Mouse (Mus musculus) stomach, embryonic 16.5 days (tissue): Measurements from ENCODE around the gene Fars2. TPM values are rescaled to one million over a fixed set of nuclear protein-coding genes. Genes with fewer than 3 reads are reported as not detected.
A peak's percentile ranks its signal among the peaks of the same experiment; 100 is the strongest.

ENCODE experiments used
- ATAC-seq: fragments of 200-750 bp; cut with Nextera tagmentation; 2 replicates; pipeline ENCODE4 v1.8.0; 2017; ENCODE audit warnings: moderate number of reproducible peaks, moderate TSS enrichment; ENCODE audit not compliant: insufficient read depth, low FRiP score
- H3K27ac ChIP-seq: fragments of 300-500 bp; sonication (generic); 2 replicates; pipeline ENCODE4 v1.5.1; 2014; ENCODE audit warnings: low read length
- H3K27me3 ChIP-seq: fragments of 300-500 bp; sonication (generic); 2 replicates; pipeline ENCODE4 v1.6.1; 2014; ENCODE audit warnings: low read length, control low read depth, mixed read lengths; ENCODE audit not compliant: control insufficient read depth, insufficient read depth
- H3K36me3 ChIP-seq: fragments of 300-500 bp; sonication (generic); 2 replicates; pipeline ENCODE4 v1.6.1; 2014; ENCODE audit warnings: low read length; ENCODE audit not compliant: control insufficient read depth, insufficient read depth
- H3K4me1 ChIP-seq: fragments of 300-500 bp; sonication (generic); 2 replicates; pipeline ENCODE4 v1.6.1; 2014; ENCODE audit warnings: low read length, control low read depth, mixed read lengths; ENCODE audit not compliant: control insufficient read depth, insufficient read depth
- H3K4me2 ChIP-seq: fragments of 300-500 bp; sonication (generic); 2 replicates; pipeline ENCODE4 v1.6.1; 2014; ENCODE audit warnings: low read depth, low read length, mixed read lengths
- H3K4me3 ChIP-seq: fragments of 300-500 bp; sonication (generic); replicated peaks from 2 replicates; pipeline ENCODE4 v1.5.1; 2014; ENCODE audit warnings: mild to moderate bottlenecking, low read length
- H3K9ac ChIP-seq: fragments of 300-500 bp; sonication (generic); 2 replicates; pipeline ENCODE4 v1.6.1; 2014; ENCODE audit warnings: low read length
- H3K9me3 ChIP-seq: fragments of 300-500 bp; sonication (generic); replicated peaks from 2 replicates; pipeline ENCODE4 v1.6.1; 2016; ENCODE audit warnings: low read length, control low read depth; ENCODE audit not compliant: control insufficient read depth
- WGBS: fragments of 180-500 bp; shearing (Covaris S2); extraction: QIAGEN DNeasy Blood & Tissue Kit; methylation state at CpG from one replicate; pipeline ENCODE4 v1.1.7; 2014; 5-methylcytosine and 5-hydroxymethylcytosine counted together
- polyA plus RNA-seq: library from polyadenylated mRNA; unstranded; fragments of >200 nt; fragmentation: Nextera tagmentation; extraction: Ambion mirVana; gene quantifications from 2 replicates; pipeline ENCODE4 v1.2.1, GENCODE M21; 2015

Fars2 gene
- polyA plus RNA-seq, 1 experiment from 2014 or later, result 34.6 TPM

GRCm38 (mm10) chr13:36305306-36305705 lies 188.1 kb downstream of the Fars2 start:
- H3K9ac ChIP-seq, result no peak overlapping the region
- H3K27me3 ChIP-seq, result no peaks in the 10 kb centered on the region
- no peak overlapping the region for H3K27ac ChIP-seq
- no peak for ATAC-seq
- H3K4me1 ChIP-seq, result no peaks in the 10 kb centered on the region
- WGBS, result 78% methylated on average over 2 of the region's 2 CpGs
- H3K36me3 ChIP-seq, result no peaks in the 10 kb centered on the region
- no peaks in the 10 kb centered on the region for H3K9me3 ChIP-seq
- H3K4me3 ChIP-seq, result no peak overlapping the region
- no peak overlapping the region for H3K4me2 ChIP-seq

GRCm38 (mm10) chr13:36307386-36307785 lies 190.2 kb downstream of the Fars2 start:
- H3K36me3 ChIP-seq, result no peaks in the 10 kb centered on the region
- H3K4me3 ChIP-seq, result no peak overlapping the region
- no peak overlapping the region for H3K27ac ChIP-seq
- no peak overlapping the region for H3K4me2 ChIP-seq
- H3K27me3 ChIP-seq, result no peaks in the 10 kb centered on the region
- WGBS, result 72% methylated on average over 4 of the region's 4 CpGs
- no peaks in the 10 kb centered on the region for H3K4me1 ChIP-seq
- H3K9ac ChIP-seq, result no peak overlapping the region
- no peak for ATAC-seq
- H3K9me3 ChIP-seq, result no peaks in the 10 kb centered on the region

- ATAC-seq, result peak; percentile 66; the same call in 1 of the 2 replicates
- Histone ChIP-seq H3K9ac (no peak overlapping the region), H3K4me3 (no peak overlapping the region), H3K27ac (peak overlapping the region; percentile 9), H3K36me3 (no peaks in the 10 kb centered on the region), H3K9me3 (no peaks in the 10 kb centered on the region), H3K27me3 (no peaks in the 10 kb centered on the region), H3K4me1 (no peaks in the 10 kb centered on the region), H3K4me2 (no peak overlapping the region)
- 49% methylated on average over 1 of the region's 1 CpGs for WGBS
Measured at GRCm38 (mm10) chr13:36309160-36309559, 191.9 kb downstream of the Fars2 start.

- no peak overlapping the region for H3K4me2 ChIP-seq
- H3K9me3 ChIP-seq, result no peaks in the 10 kb centered on the region
- no peaks in the 10 kb centered on the region for H3K27me3 ChIP-seq
- 75% methylated on average over 8 of the region's 8 CpGs for WGBS
- ATAC-seq, result no peak
- H3K9ac ChIP-seq, result no peak overlapping the region
- H3K4me1 ChIP-seq, result no peaks in the 10 kb centered on the region
- no peak overlapping the region for H3K27ac ChIP-seq
- no peaks in the 10 kb centered on the region for H3K36me3 ChIP-seq
- no peak overlapping the region for H3K4me3 ChIP-seq
Measured at GRCm38 (mm10) chr13:36314218-36314617, 197.0 kb downstream of the Fars2 start.

- no peak for ATAC-seq
Measured at GRCm38 (mm10) chr13:36314860-36315800, 197.9 kb downstream of the Fars2 start.

GRCm38 (mm10) chr13:36317824-36318223 lies 200.6 kb downstream of the Fars2 start:
- no peak overlapping the region for H3K4me3 ChIP-seq
- no peaks in the 10 kb centered on the region for H3K4me1 ChIP-seq
- ATAC-seq, result no peak
- H3K4me2 ChIP-seq, result no peak overlapping the region
- H3K36me3 ChIP-seq, result no peaks in the 10 kb centered on the region
- H3K27me3 ChIP-seq, result no peaks in the 10 kb centered on the region
- no peak overlapping the region for H3K27ac ChIP-seq
- no peak overlapping the region for H3K9ac ChIP-seq
- WGBS, result 85% methylated on average over 3 of the region's 3 CpGs
- H3K9me3 ChIP-seq, result no peaks in the 10 kb centered on the region

More at GRCm38 (mm10) chr13:36314860-36315800, 197.9 kb downstream of the Fars2 start:
- Histone ChIP-seq H3K4me1 (no peaks in the 10 kb centered on the region), H3K4me2 (no peak overlapping the region), H3K36me3 (no peaks in the 10 kb centered on the region), H3K27ac (no peak overlapping the region), H3K9ac (no peak overlapping the region), H3K9me3 (no peaks in the 10 kb centered on the region), H3K27me3 (no peaks in the 10 kb centered on the region), H3K4me3 (no peak overlapping the region)
- WGBS, result 81% methylated on average over 10 of the region's 10 CpGs

GRCm38 (mm10) chr13:36324624-36325023 lies 207.4 kb downstream of the Fars2 start:
- no peak overlapping the region for H3K4me2 ChIP-seq
- H3K9me3 ChIP-seq, result no peaks in the 10 kb centered on the region
- no peak overlapping the region for H3K4me3 ChIP-seq
- 87% methylated on average over 2 of the region's 2 CpGs for WGBS
- H3K27me3 ChIP-seq, result no peaks in the 10 kb centered on the region
- no peak overlapping the region for H3K9ac ChIP-seq
- no peaks in the 10 kb centered on the region for H3K4me1 ChIP-seq
- no peaks in the 10 kb centered on the region for H3K36me3 ChIP-seq
- no peak overlapping the region for H3K27ac ChIP-seq
- no peak for ATAC-seq

GRCm38 (mm10) chr13:36326539-36326938 lies 209.3 kb downstream of the Fars2 start:
- Histone ChIP-seq H3K27ac (no peak overlapping the region), H3K27me3 (no peaks in the 10 kb centered on the region), H3K9me3 (no peaks in the 10 kb centered on the region), H3K36me3 (no peaks in the 10 kb centered on the region), H3K9ac (no peak overlapping the region), H3K4me3 (no peak overlapping the region), H3K4me2 (no peak overlapping the region), H3K4me1 (no peaks in the 10 kb centered on the region)
- WGBS, result 71% methylated on average over 3 of the region's 3 CpGs
- no peak for ATAC-seq

- ATAC-seq, result no peak
- no peak overlapping the region for H3K4me2 ChIP-seq
- H3K9ac ChIP-seq, result no peak overlapping the region
- no peak overlapping the region for H3K27ac ChIP-seq
- H3K4me3 ChIP-seq, result no peak overlapping the region
- no peaks in the 10 kb centered on the region for H3K36me3 ChIP-seq
- H3K9me3 ChIP-seq, result no peaks in the 10 kb centered on the region
- no peaks in the 10 kb centered on the region for H3K27me3 ChIP-seq
- 41% methylated on average over 2 of the region's 2 CpGs for WGBS
- no peaks in the 10 kb centered on the region for H3K4me1 ChIP-seq
Measured at GRCm38 (mm10) chr13:36329871-36330270, 212.7 kb downstream of the Fars2 start.
